Mouse (Mus musculus) E14TG2a.4 (cell line): Measurements from ENCODE around the gene Foxj3.
A peak's percentile ranks its signal among the peaks of the same experiment; 100 is the strongest.

ENCODE experiments used
- CTCF ChIP-seq: conservative IDR thresholded peaks from 2 replicates; pipeline ENCODE4 v1.5.1; 2014; ENCODE audit warnings: low read length
- NANOG ChIP-seq: IDR thresholded peaks from 2 replicates; pipeline ENCODE4 v1.6.1; 2014; ENCODE audit warnings: borderline replicate concordance, low read length, mixed read lengths
- POU5F1 ChIP-seq: IDR thresholded peaks from 2 replicates; pipeline ENCODE4 v1.6.1; 2014; ENCODE audit warnings: low read length, borderline replicate concordance

GRCm38 (mm10) chr4:119490806-119491205, 46.0 kb upstream of the Foxj3 start:
- peak; percentile 82 for TF ChIP-seq CTCF
- TF ChIP-seq POU5F1 = no peak
- no peak for TF ChIP-seq NANOG
